Mouse (Mus musculus) CH12.LX (cell line): Measurements from ENCODE around the gene Pik3ip1. TPM values are rescaled to one million over a fixed set of nuclear protein-coding genes. Genes with fewer than 3 reads are reported as not detected.

ENCODE experiments used
- DNase-seq: peaks from one replicate; pipeline ENCODE4 v3.0.0-alpha.2; 2013; ENCODE audit errors: extremely low read depth
- H3K27ac ChIP-seq: 2 replicates; pipeline ENCODE4 v1.5.1; 2012; ENCODE audit warnings: low read depth, mild to moderate bottlenecking, control low read depth, moderate library complexity; ENCODE audit not compliant: insufficient read depth
- H3K27me3 ChIP-seq: replicated peaks from 2 replicates; pipeline ENCODE3; 2012; ENCODE audit warnings: inconsistent platforms
- H3K36me3 ChIP-seq, 2 experiments: replicated peaks in 1 of 2; 2 replicates each; pipeline versions ENCODE3 to v1.6.1; 2012; ENCODE audit warnings: inconsistent platforms in 1 of 2, low read length in 1 of 2, mild to moderate bottlenecking in 1 of 2, mixed read lengths in 1 of 2, moderate library complexity in 1 of 2; ENCODE audit not compliant: control insufficient read depth in 1 of 2, insufficient read depth in 1 of 2
- H3K4me1 ChIP-seq, 2 experiments: 2 replicates each; pipeline ENCODE4 v1.6.1; 2012; ENCODE audit warnings: inconsistent platforms in 1 of 2, moderate library complexity in 1 of 2; ENCODE audit not compliant: insufficient read depth in 2 of 2, control insufficient read depth in 1 of 2
- H3K4me2 ChIP-seq: 2 replicates; pipeline ENCODE4 v1.6.1; 2012; ENCODE audit warnings: low read depth, mild to moderate bottlenecking, control low read depth; ENCODE audit not compliant: poor library complexity, insufficient read depth, severe bottlenecking
- H3K4me3 ChIP-seq, 3 experiments: fragments of 150-350 bp in 1 of 3; sonication (generic) in 1 of 3; replicated peaks in 1 of 3; 2 replicates each; pipeline versions ENCODE3 to v1.5.1; 2011 to 2012; ENCODE audit warnings: low read depth in 2 of 3, low read length in 2 of 3, mild to moderate bottlenecking in 2 of 3, moderate library complexity in 2 of 3, control low read depth in 1 of 3, improper control_type of control experiment in 1 of 3, inconsistent platforms in 1 of 3, mixed read lengths in 1 of 3; ENCODE audit not compliant: poor library complexity in 1 of 3
- H3K79me2 ChIP-seq: replicated peaks from 2 replicates; pipeline ENCODE4 v1.6.1; 2012; ENCODE audit warnings: mild to moderate bottlenecking, moderate library complexity; ENCODE audit not compliant: control insufficient read depth, poor library complexity, insufficient read depth, severe bottlenecking; ENCODE audit errors: extremely low read depth
- H3K9ac ChIP-seq: 2 replicates; pipeline ENCODE4 v1.6.1; 2012; ENCODE audit warnings: low read depth, mild to moderate bottlenecking, control low read depth, moderate library complexity; ENCODE audit not compliant: insufficient read depth
- H3K9me3 ChIP-seq: replicated peaks from 2 replicates; pipeline ENCODE3; 2012; ENCODE audit warnings: low read length, inconsistent platforms, mixed read lengths
- BHLHE40 ChIP-seq: IDR thresholded peaks from 2 replicates; pipeline ENCODE4 v1.6.1; 2011; ENCODE audit warnings: mild to moderate bottlenecking, low read depth, low read length, improper control_type of control experiment
- CHD1 ChIP-seq: IDR thresholded peaks from 2 replicates; pipeline ENCODE4 v1.6.1; 2012; ENCODE audit warnings: low read depth, low read length, improper control_type of control experiment, inconsistent platforms
- CTCF ChIP-seq, 2 experiments: IDR thresholded peaks in 1 of 2; conservative IDR thresholded peaks in 1 of 2; 2 replicates each; pipeline ENCODE4 v1.5.1; 2011 to 2012; ENCODE audit warnings: low read depth in 2 of 2, low read length in 2 of 2, improper control_type of control experiment in 1 of 2, inconsistent platforms in 1 of 2, mild to moderate bottlenecking in 1 of 2, moderate library complexity in 1 of 2
- EP300 ChIP-seq: IDR thresholded peaks from 2 replicates; pipeline ENCODE4 v1.6.1; 2011; ENCODE audit warnings: low read length, improper control_type of control experiment
- HCFC1 ChIP-seq: IDR thresholded peaks from 2 replicates; pipeline ENCODE4 v1.6.1; 2012; ENCODE audit warnings: low read depth, mild to moderate bottlenecking, inconsistent platforms, low read length, improper control_type of control experiment
- IRF4 ChIP-seq: IDR thresholded peaks from 2 replicates; pipeline ENCODE4 v1.6.1; 2014; ENCODE audit warnings: low read depth, mild to moderate bottlenecking, inconsistent platforms, low read length, improper control_type of control experiment
- JUND ChIP-seq: conservative IDR thresholded peaks from 2 replicates; pipeline ENCODE4 v1.6.1; 2011; ENCODE audit warnings: low read depth, low read length, improper control_type of control experiment
- KAT2A ChIP-seq: IDR thresholded peaks from 2 replicates; pipeline ENCODE4 v1.6.1; 2012; ENCODE audit warnings: low read length, improper control_type of control experiment, inconsistent platforms; ENCODE audit not compliant: insufficient replicate concordance
- MAFK ChIP-seq: IDR thresholded peaks from 2 replicates; pipeline ENCODE4 v1.6.1; 2011; ENCODE audit warnings: low read length, improper control_type of control experiment; ENCODE audit not compliant: insufficient replicate concordance
- MAZ ChIP-seq: IDR thresholded peaks from 2 replicates; pipeline ENCODE4 v1.6.1; 2012; ENCODE audit warnings: low read depth, mild to moderate bottlenecking, inconsistent platforms, low read length, improper control_type of control experiment, moderate library complexity
- MXI1 ChIP-seq: IDR thresholded peaks from 2 replicates; pipeline ENCODE4 v1.6.1; 2011; ENCODE audit warnings: mild to moderate bottlenecking, low read depth, low read length, improper control_type of control experiment
- MYC ChIP-seq: IDR thresholded peaks from 2 replicates; pipeline ENCODE4 v1.6.1; 2011; ENCODE audit warnings: low read depth, mild to moderate bottlenecking, improper control_type of control experiment, low read length
- NELFE ChIP-seq: IDR thresholded peaks from 2 replicates; pipeline ENCODE4 v1.6.1; 2011; ENCODE audit warnings: low read depth, low read length, improper control_type of control experiment
- PAX5 ChIP-seq: IDR thresholded peaks from 2 replicates; pipeline ENCODE4 v1.6.1; 2012; ENCODE audit warnings: low read length, inconsistent platforms, mixed read lengths
- POLR2A ChIP-seq: IDR thresholded peaks from 2 replicates; pipeline ENCODE4 v1.6.1; 2011; ENCODE audit warnings: low read depth, mild to moderate bottlenecking, improper control_type of control experiment, low read length
- RAD21 ChIP-seq: IDR thresholded peaks from 2 replicates; pipeline ENCODE4 v1.6.1; 2011; ENCODE audit warnings: low read depth, mild to moderate bottlenecking, low read length, improper control_type of control experiment, moderate library complexity
- SIN3A ChIP-seq: IDR thresholded peaks from 2 replicates; pipeline ENCODE4 v1.6.1; 2012; ENCODE audit warnings: low read length, improper control_type of control experiment, inconsistent platforms
- TBP ChIP-seq: conservative IDR thresholded peaks from 2 replicates; pipeline ENCODE4 v1.6.1; 2011; ENCODE audit warnings: low read depth, low read length, improper control_type of control experiment
- TCF12 ChIP-seq: IDR thresholded peaks from 2 replicates; pipeline ENCODE4 v1.6.1; 2014; ENCODE audit warnings: low read depth, mild to moderate bottlenecking, inconsistent platforms, low read length, improper control_type of control experiment
- UBTF ChIP-seq: IDR thresholded peaks from 2 replicates; pipeline ENCODE4 v1.6.1; 2012; ENCODE audit warnings: low read depth, mild to moderate bottlenecking, inconsistent platforms, low read length, improper control_type of control experiment, moderate library complexity
- USF1 ChIP-seq: IDR thresholded peaks from 2 replicates; pipeline ENCODE4 v1.6.1; 2014; ENCODE audit warnings: low read depth, mild to moderate bottlenecking, inconsistent platforms, low read length, improper control_type of control experiment
- USF2 ChIP-seq: conservative IDR thresholded peaks from 2 replicates; pipeline ENCODE4 v1.6.1; 2011; ENCODE audit warnings: low read depth, low read length, improper control_type of control experiment
- ZC3H11A ChIP-seq: IDR thresholded peaks from 2 replicates; pipeline ENCODE4 v1.6.1; 2012; ENCODE audit warnings: low read depth, mild to moderate bottlenecking, inconsistent platforms, low read length, improper control_type of control experiment
- ZKSCAN1 ChIP-seq: IDR thresholded peaks from 2 replicates; pipeline ENCODE4 v1.6.1; 2012; ENCODE audit warnings: low read depth, inconsistent platforms, low read length, improper control_type of control experiment, borderline replicate concordance
- dilution Hi-C: fragments of 300-500 bp; cut with MboI; formaldehyde crosslinking; loops from 2 replicates; pipeline ENCODE4 v1.14.3; 2020; ENCODE audit warnings: low sequenced_read_pairs; ENCODE audit not compliant: extremely low pct_unique_long_range_greater_than_20kb, extremely low pct_ligation_motif_present
- in situ Hi-C: fragments of 300-500 bp; cut with MboI; formaldehyde crosslinking; loops from 3 replicates; pipeline ENCODE4 v1.14.3; 2019; ENCODE audit warnings: low sequenced_read_pairs, low pct_ligation_motif_present, low pct_unique_long_range_greater_than_20kb, mixed read lengths
- polyA plus RNA-seq: library from polyadenylated mRNA; unstranded; fragments of >175 nt; gene quantifications from 2 replicates; pipeline ENCODE4 v1.2.1, GENCODE M21; 2012; ENCODE audit warnings: low read depth; ENCODE audit not compliant: insufficient read length
- total RNA-seq, 2 experiments: library from RNA; depleted of rRNA; stranded (reverse); fragments of 300-350 nt in 1 of 2; fragments of >200 nt in 1 of 2; gene quantifications; 2 replicates each; pipeline ENCODE4 v1.2.3; 2012 to 2014

The Pik3ip1 gene
- total and polyA plus RNA-seq, 3 experiments = 0.39 to 2.6 (median 1.3) TPM

DNA sequence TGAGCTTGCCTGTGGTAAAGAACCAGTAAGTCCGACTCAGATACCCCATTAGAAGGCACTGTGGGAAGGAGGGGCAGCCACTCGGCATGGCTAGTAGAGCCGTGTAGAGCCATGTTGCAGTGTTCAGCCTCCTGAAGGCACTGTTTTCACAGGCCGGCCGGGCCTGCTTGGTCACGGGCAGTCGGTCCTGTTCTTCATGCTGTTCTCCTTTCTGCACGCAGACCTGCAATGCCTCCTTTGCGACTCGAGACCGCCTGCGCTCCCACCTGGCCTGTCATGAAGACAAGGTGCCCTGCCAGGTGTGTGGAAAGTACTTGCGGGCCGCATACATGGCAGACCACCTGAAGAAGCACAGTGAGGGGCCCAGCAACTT is 31.4 kb upstream of the Pik3ip1 start:
- no peaks in the 10 kb centered on the region for H3K79me2 ChIP-seq
- TF ChIP-seq BHLHE40 (no peak), EP300 (no peak), HCFC1 (no peak), SIN3A (no peak), MAZ (no peak), MYC (no peak), TCF12 (no peak), JUND (no peak), NELFE (no peak)
- TF ChIP-seq, all 38 proteins: peak for 0
- peaks cover 0 to 33% of the 10 kb centered on the region in 2 experiments; a peak in 2 of 4 replicates for H3K4me1 ChIP-seq
- peaks cover 80 to 93% of the 10 kb centered on the region in 2 experiments for H3K36me3 ChIP-seq
- no peaks in the 10 kb centered on the region for H3K9me3 ChIP-seq
- H3K4me2 ChIP-seq = no peak overlapping the region
- H3K27me3 ChIP-seq = no peaks in the 10 kb centered on the region
- H3K4me3 ChIP-seq = no peak overlapping the region
- no peak overlapping the region for H3K9ac ChIP-seq
- no peak for DNase-seq
- dilution Hi-C loops = no loop called here
- in situ Hi-C loops = no loop called here
- H3K27ac ChIP-seq = no peak overlapping the region

DNA sequence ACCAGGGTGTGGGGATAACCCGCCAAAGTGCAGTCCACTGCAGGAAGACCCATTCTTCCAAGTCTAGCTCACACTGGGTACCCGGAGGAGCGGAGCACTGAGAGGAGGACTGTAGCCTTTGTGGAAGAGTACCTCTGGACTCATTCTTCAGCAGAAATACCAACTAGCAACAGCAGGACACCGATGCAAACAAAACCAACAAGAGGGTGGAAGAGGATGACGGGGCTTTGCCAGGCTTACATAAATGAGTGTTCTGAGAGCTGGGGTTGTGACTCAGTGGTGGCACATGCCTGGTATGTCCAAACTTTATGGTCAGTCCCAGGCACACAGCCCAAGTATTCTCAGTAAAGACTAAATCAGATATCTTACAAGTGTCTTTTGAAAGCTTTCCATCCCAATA is 29.1 kb upstream of the Pik3ip1 start:
- Histone ChIP-seq H3K4me2 (no peak overlapping the region), H3K27ac (no peak overlapping the region)
- TF ChIP-seq TBP (no peak), MAFK (no peak), USF2 (no peak), BHLHE40 (no peak), ZC3H11A (no peak)
- TF ChIP-seq, all 38 proteins: peak for 0
- Histone ChIP-seq H3K27me3 (no peaks in the 10 kb centered on the region), H3K4me1 (peaks cover 0 to 15% of the 10 kb centered on the region in 2 experiments; a peak in 2 of 4 replicates), H3K9ac (no peak overlapping the region), H3K9me3 (no peaks in the 10 kb centered on the region), H3K79me2 (no peaks in the 10 kb centered on the region), H3K4me3 (no peak overlapping the region), H3K36me3 (peaks cover 70 to 94% of the 10 kb centered on the region in 2 experiments)
- DNase-seq = no peak
- in situ Hi-C loops = no loop called here
- dilution Hi-C loops = no loop called here

- no peak overlapping the region for H3K4me3 ChIP-seq
- no peak overlapping the region for H3K27ac ChIP-seq
- H3K79me2 ChIP-seq = no peaks in the 10 kb centered on the region
- dilution Hi-C loops = no loop called here
- H3K4me2 ChIP-seq = no peak overlapping the region
- no peaks in the 10 kb centered on the region for H3K27me3 ChIP-seq
- DNase-seq = no peak
- TF ChIP-seq TCF12 = no peak
- no peak for TF ChIP-seq CTCF (conservative IDR thresholded peaks at IDR 0.05 in 1 of 2, IDR thresholded peaks at IDR 0.05 in 1 of 2; ENCODE audit: low read depth in 2 of 2, low read length in 2 of 2)
- TF ChIP-seq UBTF = no peak
- no peak for TF ChIP-seq BHLHE40
- TF ChIP-seq POLR2A = no peak
- TF ChIP-seq TBP = no peak
- TF ChIP-seq PAX5 = no peak
- TF ChIP-seq CHD1 = no peak
- TF ChIP-seq IRF4 = no peak
- TF ChIP-seq ZKSCAN1 = no peak
- no peak for TF ChIP-seq KAT2A
- TF ChIP-seq SIN3A = no peak
- TF ChIP-seq USF1 = no peak
- TF ChIP-seq MXI1 = no peak
- no peak for TF ChIP-seq RAD21
- TF ChIP-seq, all 38 proteins: peak for 0
- peaks cover 3 to 19% of the 10 kb centered on the region in 2 experiments; a peak in 3 of 4 replicates for H3K4me1 ChIP-seq
- in situ Hi-C loops = no loop called here
- H3K9me3 ChIP-seq = no peaks in the 10 kb centered on the region
- no peak overlapping the region for H3K9ac ChIP-seq
- H3K36me3 ChIP-seq = peaks cover 73 to 94% of the 10 kb centered on the region in 2 experiments
These were observed 27.8 kb upstream of the Pik3ip1 start for GRCm38 (mm10) chr11:3302385-3302784.
